Mouse (Mus musculus): ENCODE results near the gene Zbtb32. TPM values are rescaled to one million over a fixed set of nuclear protein-coding genes. Genes with fewer than 3 reads are reported as not detected.

The Zbtb32 gene
- polyA plus RNA-seq, 1 experiment from 2014 or later: 0.27 TPM

DNA sequence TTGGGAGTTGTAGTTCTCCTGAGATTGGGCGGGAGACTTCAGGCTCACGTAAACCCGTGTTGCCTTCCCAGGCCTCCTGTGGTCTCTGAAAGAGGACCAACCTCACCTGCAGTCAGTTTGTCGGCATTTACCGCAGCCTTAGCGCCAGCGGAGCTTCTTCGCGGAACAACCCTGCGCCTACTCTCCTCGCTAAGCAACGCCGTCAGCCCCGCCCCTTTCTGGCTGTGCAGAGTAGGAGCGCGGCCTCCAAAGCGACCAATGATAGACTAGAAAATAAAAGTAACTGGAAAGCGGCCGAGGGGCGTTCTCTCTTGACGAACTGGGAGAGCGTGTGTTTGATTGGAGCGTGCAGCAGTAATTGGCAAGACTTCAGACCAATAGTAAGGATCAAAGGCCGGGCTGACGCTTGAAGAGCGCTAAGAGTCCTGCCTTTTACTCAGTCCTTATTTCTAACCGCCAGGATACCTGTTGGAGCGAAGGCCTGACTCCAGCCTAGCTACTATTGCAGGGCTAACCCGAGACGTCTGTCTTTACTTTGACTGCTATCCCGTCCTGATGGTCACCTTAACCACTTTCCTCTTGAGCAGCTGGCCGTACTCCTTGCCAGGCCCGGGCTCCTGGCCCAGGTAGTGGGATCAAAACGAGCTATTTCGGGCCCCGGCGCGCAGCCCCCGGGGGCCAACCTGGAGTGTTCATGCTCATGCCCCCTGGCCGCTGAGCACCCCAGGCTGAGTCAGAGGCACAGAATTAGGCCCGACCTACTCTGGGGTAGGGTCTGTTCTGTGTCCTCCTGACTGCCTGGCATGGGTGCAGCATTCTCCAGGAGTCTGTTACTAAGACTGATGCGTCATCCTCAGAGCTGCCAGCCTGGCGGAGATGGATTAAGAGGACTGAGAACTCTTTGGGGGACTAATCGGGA lies 46.3 kb downstream of the Zbtb32 start, which contains the start of the genes Hspb6 and Proser3:
Hspb6 (plus strand) TSS at position 77 of the 919 bp plus-strand sequence.
Proser3 (minus strand) TSS at position 198 of the 919 bp plus-strand sequence.
- Histone ChIP-seq H3K27me3 (no peaks in the 10 kb centered on the region), H3K9ac (peak within 1 kb of the TSS; percentile 82), H3K27ac (peak within 1 kb of the TSS; percentile 99), H3K36me3 (peaks cover 50% of the 10 kb centered on the region), H3K4me3 (peak within 1 kb of the TSS; percentile 61), H3K4me1 (peaks cover 20% of the 10 kb centered on the region), H3K9me3 (no peaks in the 10 kb centered on the region), H3K4me2 (peak within 1 kb of the TSS; percentile 94)
- under 1% methylated on average over 44 of the region's 44 CpGs for WGBS
- ATAC-seq (ENCODE audit: insufficient number of reproducible peaks, insufficient read depth, low FRiP score, low TSS enrichment, low read depth): peak; percentile 96

DNA sequence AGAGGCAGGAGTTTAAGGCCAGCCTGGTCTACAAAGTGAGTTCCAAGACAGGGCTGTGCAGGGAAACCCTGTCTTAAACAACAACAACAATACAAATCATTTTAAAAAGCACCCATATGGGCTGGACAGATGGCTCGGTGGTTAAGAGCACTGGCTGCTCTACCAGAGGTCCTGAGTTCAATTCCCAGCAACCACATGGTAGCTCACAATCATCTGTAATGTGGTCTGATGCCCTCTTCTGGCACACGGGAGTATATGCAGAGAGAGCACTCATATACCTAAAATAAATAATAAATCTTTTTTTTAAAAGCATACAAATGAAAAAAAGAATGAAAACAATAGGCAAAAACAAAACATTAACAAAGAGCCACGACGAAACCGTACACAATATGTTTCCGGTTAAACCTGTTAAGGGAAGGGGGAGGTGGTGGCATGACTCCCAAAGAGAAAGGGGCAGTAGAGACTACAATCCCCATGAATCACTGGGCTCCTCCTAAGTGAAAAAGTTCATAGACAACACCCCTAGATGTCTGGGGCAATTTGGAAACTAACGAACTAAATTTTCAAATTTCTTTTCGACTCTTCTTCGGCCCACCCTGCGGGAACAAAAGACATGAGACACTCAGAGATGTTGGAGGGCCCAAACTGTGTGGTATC lies 47.1 kb downstream of the Zbtb32 start:
- 2% methylated on average over 10 of the region's 10 CpGs for WGBS
- peak; percentile 60 for ATAC-seq (ENCODE audit: insufficient number of reproducible peaks, insufficient read depth, low FRiP score, low TSS enrichment, low read depth)
- no peaks in the 10 kb centered on the region for H3K27me3 ChIP-seq
- peak overlapping the region; percentile 82 for H3K9ac ChIP-seq
- peak overlapping the region; percentile 61 for H3K4me3 ChIP-seq
- peak overlapping the region; percentile 94 for H3K4me2 ChIP-seq
- H3K36me3 ChIP-seq: peaks cover 43% of the 10 kb centered on the region
- peaks cover 20% of the 10 kb centered on the region for H3K4me1 ChIP-seq
- H3K9me3 ChIP-seq: no peaks in the 10 kb centered on the region
- H3K27ac ChIP-seq: peak overlapping the region; percentile 99

DNA sequence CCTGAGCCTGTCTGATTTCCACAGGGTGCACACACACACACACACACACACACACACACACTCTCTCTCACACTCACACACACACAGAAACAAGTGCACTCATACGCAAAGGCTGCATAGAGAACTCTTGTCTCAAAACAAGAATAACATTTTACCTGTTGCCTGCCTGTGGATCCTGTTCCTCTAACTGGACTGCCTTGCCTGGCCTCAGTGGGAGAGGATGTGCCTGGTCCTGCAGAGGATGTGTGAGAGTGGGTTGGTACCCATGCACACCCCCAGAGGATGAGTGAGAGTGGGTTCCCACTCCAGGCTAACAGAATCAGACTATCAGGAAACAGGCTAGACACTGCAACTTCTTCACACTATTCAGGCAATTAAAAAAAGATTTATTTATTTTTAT lies 48.1 kb downstream of the Zbtb32 start:
- Histone ChIP-seq H3K36me3 (peaks cover 43% of the 10 kb centered on the region), H3K9ac (no peak overlapping the region), H3K4me2 (no peak overlapping the region), H3K27ac (no peak overlapping the region), H3K4me1 (peaks cover 20% of the 10 kb centered on the region), H3K9me3 (no peaks in the 10 kb centered on the region), H3K27me3 (no peaks in the 10 kb centered on the region), H3K4me3 (no peak overlapping the region)
- WGBS: 95% methylated on average over 1 of the region's 1 CpGs
- no peak for ATAC-seq (ENCODE audit: insufficient number of reproducible peaks, insufficient read depth, low FRiP score, low TSS enrichment, low read depth)

DNA sequence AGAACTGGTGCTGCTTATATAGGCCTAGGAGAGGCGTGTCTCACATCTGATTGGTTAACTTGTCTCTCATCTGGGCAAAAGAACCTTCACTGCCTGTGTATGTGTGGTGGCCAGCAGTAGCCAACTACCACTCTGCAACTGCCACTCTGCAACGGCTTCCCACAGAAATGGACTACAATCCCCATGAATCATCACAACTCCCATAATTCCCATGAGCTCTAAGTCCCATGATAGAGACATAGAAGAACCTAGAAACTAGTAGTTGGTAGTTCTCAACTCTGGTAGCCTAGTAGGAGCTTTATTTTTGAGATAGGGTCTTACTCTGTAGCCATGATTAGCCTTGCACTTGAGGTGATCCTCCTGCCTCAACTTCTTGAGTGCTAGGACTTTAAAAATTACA lies 48.8 kb downstream of the Zbtb32 start:
- Histone ChIP-seq H3K4me3 (no peak overlapping the region), H3K27ac (no peak overlapping the region), H3K4me2 (no peak overlapping the region), H3K36me3 (peaks cover 38% of the 10 kb centered on the region), H3K9me3 (no peaks in the 10 kb centered on the region), H3K9ac (no peak overlapping the region), H3K4me1 (peaks cover 20% of the 10 kb centered on the region), H3K27me3 (no peaks in the 10 kb centered on the region)
- no peak for ATAC-seq (ENCODE audit: insufficient number of reproducible peaks, insufficient read depth, low FRiP score, low TSS enrichment, low read depth)
- WGBS: 89% methylated on average over 2 of the region's 2 CpGs

DNA sequence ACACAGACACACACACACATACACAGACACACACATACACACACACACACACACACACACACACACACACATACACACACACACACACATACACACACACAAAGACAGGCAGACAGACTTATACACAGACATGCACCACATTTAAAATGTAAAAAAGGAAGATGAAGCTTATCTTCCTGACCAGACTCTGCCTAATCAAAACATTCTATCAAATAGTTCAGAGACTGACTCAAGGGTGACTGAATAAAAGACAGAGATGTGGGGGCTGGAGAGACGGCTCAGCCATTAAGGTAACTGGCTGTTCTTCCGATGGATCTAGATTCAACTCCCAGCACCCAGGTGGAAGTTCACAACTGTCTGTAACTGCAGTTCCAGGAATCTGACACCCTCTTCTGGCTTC lies 54.4 kb downstream of the Zbtb32 start:
- 93% methylated on average over 2 of the region's 2 CpGs for WGBS
- no peak overlapping the region for H3K4me2 ChIP-seq
- H3K4me3 ChIP-seq: no peak overlapping the region
- no peaks in the 10 kb centered on the region for H3K4me1 ChIP-seq
- H3K36me3 ChIP-seq: peaks cover 58% of the 10 kb centered on the region
- H3K27ac ChIP-seq: no peak overlapping the region
- H3K27me3 ChIP-seq: no peaks in the 10 kb centered on the region
- ATAC-seq (ENCODE audit: insufficient number of reproducible peaks, insufficient read depth, low FRiP score, low TSS enrichment, low read depth): no peak
- no peak overlapping the region for H3K9ac ChIP-seq
- H3K9me3 ChIP-seq: no peaks in the 10 kb centered on the region

DNA sequence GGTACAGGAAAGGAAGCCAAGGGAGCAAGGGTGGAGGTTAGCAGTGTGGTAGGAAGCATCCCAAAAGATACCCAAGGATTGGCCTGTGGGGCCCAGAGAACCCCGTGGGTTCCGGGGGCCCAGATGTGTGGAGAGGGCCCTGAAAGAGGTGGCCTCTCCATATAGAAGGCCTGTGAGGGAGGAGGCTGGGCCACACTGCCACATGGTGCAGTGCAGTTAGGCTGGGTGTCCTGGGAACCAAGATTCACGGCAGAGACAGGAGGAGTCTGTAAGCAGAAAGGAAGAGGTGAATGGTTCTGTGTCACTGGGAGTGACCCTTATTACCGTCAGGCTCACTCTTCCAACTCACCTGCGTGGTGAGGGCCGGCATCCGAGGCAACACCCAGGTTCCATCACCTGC lies 58.1 kb downstream of the Zbtb32 start:
- peaks cover under 1% of the 10 kb centered on the region for H3K4me1 ChIP-seq
- no peak for ATAC-seq (ENCODE audit: insufficient number of reproducible peaks, insufficient read depth, low FRiP score, low TSS enrichment, low read depth)
- H3K9me3 ChIP-seq: no peaks in the 10 kb centered on the region
- no peaks in the 10 kb centered on the region for H3K27me3 ChIP-seq
- WGBS: 92% methylated on average over 7 of the region's 7 CpGs
- H3K27ac ChIP-seq: no peak overlapping the region
- no peak overlapping the region for H3K4me2 ChIP-seq
- H3K36me3 ChIP-seq: peaks cover 43% of the 10 kb centered on the region
- no peak overlapping the region for H3K4me3 ChIP-seq
- H3K9ac ChIP-seq: 0 out of 2 replicates have a peak overlapping the region, but pooled peaks have one; percentile 27

Small RNAs within 50 kb of the gene (microRNA-seq; reads per million reads assigned to microRNA genes)
- gene Gm38670 (1.7 reads per million), gene Mir3569 (not detected)

Other genes with a start within 250 kb of the Zbtb32 start
- gene Lrfn3, start 236.1 kb downstream of the Zbtb32 start, polyA plus RNA-seq (2015; fragmentation: Nextera tagmentation; extraction: Ambion mirVana): 5.8 and 7.5 TPM in 2 replicates
- 38.9 and 40.9 TPM in 2 replicates for gene Tyrobp, start 185.1 kb downstream of the Zbtb32 start, polyA plus RNA-seq (2015; fragmentation: Nextera tagmentation; extraction: Ambion mirVana)
- gene Hcst, start 179.1 kb downstream of the Zbtb32 start, polyA plus RNA-seq (2015; fragmentation: Nextera tagmentation; extraction: Ambion mirVana): 0.72 and 0.91 TPM in 2 replicates
- 1.8 and 2.5 TPM in 2 replicates for gene Nfkbid, start 177.2 kb downstream of the Zbtb32 start, polyA plus RNA-seq (2015; fragmentation: Nextera tagmentation; extraction: Ambion mirVana)
- gene Aplp1, start 153.4 kb downstream of the Zbtb32 start, polyA plus RNA-seq (2015; fragmentation: Nextera tagmentation; extraction: Ambion mirVana): 53.4 and 54.1 TPM in 2 replicates
- gene Kirrel2, start 141.2 kb downstream of the Zbtb32 start, polyA plus RNA-seq (2015; fragmentation: Nextera tagmentation; extraction: Ambion mirVana): 0.17 and 0.52 TPM in 2 replicates
- gene Nphs1, start 140.6 kb downstream of the Zbtb32 start, polyA plus RNA-seq (2015; fragmentation: Nextera tagmentation; extraction: Ambion mirVana): 0.13 and 0.36 TPM in 2 replicates
- gene Prodh2, start 105.3 kb downstream of the Zbtb32 start, polyA plus RNA-seq (2015; fragmentation: Nextera tagmentation; extraction: Ambion mirVana): 0.73 TPM in 1 of 2 replicates, not detected in the other
- gene Arhgap33, start 63.8 kb downstream of the Zbtb32 start, polyA plus RNA-seq (2015; fragmentation: Nextera tagmentation; extraction: Ambion mirVana): 16.4 and 17.5 TPM in 2 replicates
- gene Hspb6, start 46.7 kb downstream of the Zbtb32 start, polyA plus RNA-seq (2015; fragmentation: Nextera tagmentation; extraction: Ambion mirVana): 16.5 and 21.0 TPM in 2 replicates
- gene Proser3, start 46.6 kb downstream of the Zbtb32 start, polyA plus RNA-seq (2015; fragmentation: Nextera tagmentation; extraction: Ambion mirVana): 15.8 and 17.4 TPM in 2 replicates
- 44.1 and 47.7 TPM in 2 replicates for gene Lin37, start 39.1 kb downstream of the Zbtb32 start, polyA plus RNA-seq (2015; fragmentation: Nextera tagmentation; extraction: Ambion mirVana)
- gene U2af1l4, start 35.6 kb downstream of the Zbtb32 start, polyA plus RNA-seq (2015; fragmentation: Nextera tagmentation; extraction: Ambion mirVana): 97.0 and 104 TPM in 2 replicates
- gene Gm49396, start 35.6 kb downstream of the Zbtb32 start, polyA plus RNA-seq (2015; fragmentation: Nextera tagmentation; extraction: Ambion mirVana): 14.9 and 15.4 TPM in 2 replicates
- 131 and 138 TPM in 2 replicates for gene Psenen, start 35.3 kb downstream of the Zbtb32 start, polyA plus RNA-seq (2015; fragmentation: Nextera tagmentation; extraction: Ambion mirVana)
- 4.3 and 4.8 TPM in 2 replicates for gene Igflr1, start 33.5 kb downstream of the Zbtb32 start, polyA plus RNA-seq (2015; fragmentation: Nextera tagmentation; extraction: Ambion mirVana)
- 9.3 and 13.8 TPM in 2 replicates for gene Kmt2b, start 10.2 kb downstream of the Zbtb32 start, polyA plus RNA-seq (2015; fragmentation: Nextera tagmentation; extraction: Ambion mirVana)
- gene Upk1a, start 13.9 kb upstream of the Zbtb32 start, polyA plus RNA-seq (2015; fragmentation: Nextera tagmentation; extraction: Ambion mirVana): 0.28 and 0.55 TPM in 2 replicates
- gene Cox6b1, start 27.2 kb upstream of the Zbtb32 start, polyA plus RNA-seq (2015; fragmentation: Nextera tagmentation; extraction: Ambion mirVana): 818 and 841 TPM in 2 replicates
- not detected in 2 replicates for gene Etv2, start 36.9 kb upstream of the Zbtb32 start, polyA plus RNA-seq (2015; fragmentation: Nextera tagmentation; extraction: Ambion mirVana)
- gene Rbm42, start 51.4 kb upstream of the Zbtb32 start, polyA plus RNA-seq (2015; fragmentation: Nextera tagmentation; extraction: Ambion mirVana): 128 and 139 TPM in 2 replicates
- gene Haus5, start 66.1 kb upstream of the Zbtb32 start, polyA plus RNA-seq (2015; fragmentation: Nextera tagmentation; extraction: Ambion mirVana): 51.0 and 51.3 TPM in 2 replicates
- gene Pmis2, start 72.7 kb upstream of the Zbtb32 start, polyA plus RNA-seq (2015; fragmentation: Nextera tagmentation; extraction: Ambion mirVana): not detected in 2 replicates
- gene 2200002J24Rik, start 100.0 kb upstream of the Zbtb32 start, polyA plus RNA-seq (2015; fragmentation: Nextera tagmentation; extraction: Ambion mirVana): not detected in 2 replicates
- 0.10 and 0.17 TPM in 2 replicates for gene Atp4a, start 113.3 kb upstream of the Zbtb32 start, polyA plus RNA-seq (2015; fragmentation: Nextera tagmentation; extraction: Ambion mirVana)
- gene Tmem147, start 130.6 kb upstream of the Zbtb32 start, polyA plus RNA-seq (2015; fragmentation: Nextera tagmentation; extraction: Ambion mirVana): 181 and 185 TPM in 2 replicates
- gene Gapdhs, start 144.8 kb upstream of the Zbtb32 start, polyA plus RNA-seq (2015; fragmentation: Nextera tagmentation; extraction: Ambion mirVana): 0.74 and 0.90 TPM in 2 replicates
- gene Sbsn, start 152.6 kb upstream of the Zbtb32 start, polyA plus RNA-seq (2015; fragmentation: Nextera tagmentation; extraction: Ambion mirVana): 2.5 and 3.3 TPM in 2 replicates
- 14.5 and 22.3 TPM in 2 replicates for gene Dmkn, start 164.8 kb upstream of the Zbtb32 start, polyA plus RNA-seq (2015; fragmentation: Nextera tagmentation; extraction: Ambion mirVana)
- gene Krtdap, start 189.0 kb upstream of the Zbtb32 start, polyA plus RNA-seq (2015; fragmentation: Nextera tagmentation; extraction: Ambion mirVana): 72.6 and 127 TPM in 2 replicates
- not detected in 2 replicates for gene Ffar2, start 224.9 kb upstream of the Zbtb32 start, polyA plus RNA-seq (2015; fragmentation: Nextera tagmentation; extraction: Ambion mirVana)

Data from embryonic facial prominence, embryonic 13.5 days (tissue).